Comparison of ENCODE assay signal across 13 mouse cellular contexts in the genomic region with DNA sequence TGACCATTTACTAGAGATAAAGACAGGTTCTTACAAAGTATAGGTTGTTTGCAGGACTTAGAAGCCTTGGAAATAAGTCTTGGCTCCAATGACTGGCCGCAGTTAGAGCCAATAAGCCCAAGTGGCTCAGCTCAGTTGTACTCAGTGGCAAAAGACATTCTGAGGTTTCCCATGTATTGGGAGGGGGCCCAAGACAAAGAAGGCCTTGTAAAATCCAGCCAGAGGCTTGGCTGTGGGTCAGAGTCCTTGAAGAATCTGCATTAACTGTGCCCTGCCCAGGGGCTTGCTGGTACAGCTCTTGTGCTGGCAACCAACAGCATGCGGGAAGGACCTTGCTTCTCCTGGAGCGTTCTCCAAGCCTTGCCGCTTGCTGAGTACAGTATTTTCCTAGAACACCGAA.
DNase-seq lines count a peak whose midpoint lies in the region; ATAC-seq lines count a peak whose summit lies in the region.
"Had no signal": no experiment of that assay in that cellular context is flagged by ENCODE, and none has a peak within 500 bp of the region (broad histone marks: within the 10 kb centered on the region; RNA-seq: fewer than 3 reads in every experiment).

No protein-coding gene starts in this region.

- no peak overlapping the region for H3K4me2 ChIP-seq in hindbrain, embryonic 16.5 days (ENCODE audit: low read length)
- no peak overlapping the region for H3K4me2 ChIP-seq in hindbrain, embryonic 11.5 days (replicated peaks; ENCODE audit: low read depth, low read length)
- H3K4me2 ChIP-seq: embryonic facial prominence, embryonic 12.5 days; neural tube, embryonic 13.5 days had no signal

- no peaks in the 10 kb centered on the region for H3K9me3 ChIP-seq in hindbrain, embryonic 16.5 days (ENCODE audit: control insufficient read depth, low read length)
- no peaks in the 10 kb centered on the region for H3K9me3 ChIP-seq in hindbrain, embryonic 11.5 days (ENCODE audit: control insufficient read depth, low read length)
- H3K9me3 ChIP-seq: embryonic facial prominence, embryonic 12.5 days; neural tube, embryonic 13.5 days had no signal

- ATAC-seq in hindbrain, embryonic 16.5 days: peak; percentile 92
- no peak for ATAC-seq in hindbrain, embryonic 11.5 days (ENCODE audit: low FRiP score)

- no peaks in the 10 kb centered on the region for H3K27me3 ChIP-seq in hindbrain, embryonic 16.5 days (replicated peaks; ENCODE audit: control insufficient read depth, insufficient read depth, low read length)
- no peaks in the 10 kb centered on the region for H3K27me3 ChIP-seq in hindbrain, embryonic 11.5 days (ENCODE audit: control insufficient read depth, insufficient read depth, low read length)
- H3K27me3 ChIP-seq: embryonic facial prominence, embryonic 12.5 days; neural tube, embryonic 13.5 days had no signal

- no peak overlapping the region for H3K9ac ChIP-seq in hindbrain, embryonic 16.5 days (ENCODE audit: low read depth, low read length)
- no peak overlapping the region for H3K9ac ChIP-seq in hindbrain, embryonic 11.5 days (ENCODE audit: low read depth, low read length)
- H3K9ac ChIP-seq: embryonic facial prominence, embryonic 12.5 days; neural tube, embryonic 13.5 days had no signal

- H3K27ac ChIP-seq in hindbrain, embryonic 16.5 days (ENCODE audit: low read depth, low read length): no peak overlapping the region
- H3K27ac ChIP-seq in hindbrain, embryonic 11.5 days (ENCODE audit: low read depth, low read length): no peak overlapping the region
- H3K27ac ChIP-seq: embryonic facial prominence, embryonic 12.5 days; neural tube, embryonic 13.5 days had no signal

- H3K4me3 ChIP-seq in hindbrain, embryonic 16.5 days (ENCODE audit: low read length): no peak overlapping the region
- no peak overlapping the region for H3K4me3 ChIP-seq in hindbrain, embryonic 11.5 days (ENCODE audit: low read depth, low read length)
- H3K4me3 ChIP-seq: embryonic facial prominence, embryonic 12.5 days; neural tube, embryonic 13.5 days had no signal

- DNase-seq in hindbrain, embryonic 11.5 days (ENCODE audit: low spot score): no peak
- DNase-seq in right cerebral cortex, adult 18-20 months: peak; percentile 43
- no peak for DNase-seq in right cerebral cortex, postnatal 14 days
- DNase-seq in layer of hippocampus, adult 8-10 months (ENCODE audit: low spot score in 2 of 2): peak; percentile 55 to 69
- DNase-seq in adipocyte (ENCODE audit: low spot score): no peak
- DNase-seq in kidney, postnatal 4 days: no peak
- DNase-seq: gastrocnemius, postnatal 10 days; kidney, postnatal 36 days; spleen, adult 18-20 months; thymus, adult 18-20 months had no signal

- H3K36me3 ChIP-seq in hindbrain, embryonic 16.5 days (ENCODE audit: control insufficient read depth, insufficient read depth, low read length): no peaks in the 10 kb centered on the region
- H3K36me3 ChIP-seq in hindbrain, embryonic 11.5 days (ENCODE audit: control insufficient read depth, insufficient read depth, low read length): no peaks in the 10 kb centered on the region
- H3K36me3 ChIP-seq: embryonic facial prominence, embryonic 12.5 days; neural tube, embryonic 13.5 days had no signal

- 77% methylated on average over 5 of the region's 5 CpGs for WGBS in hindbrain, embryonic 16.5 days
- WGBS in hindbrain, embryonic 11.5 days: 96% methylated on average over 5 of the region's 5 CpGs

- H3K4me1 ChIP-seq in hindbrain, embryonic 16.5 days (ENCODE audit: control insufficient read depth, insufficient read depth, low read depth, low read length): no peaks in the 10 kb centered on the region
- no peaks in the 10 kb centered on the region for H3K4me1 ChIP-seq in hindbrain, embryonic 11.5 days (replicated peaks; ENCODE audit: control insufficient read depth, insufficient read depth, low read length)
- H3K4me1 ChIP-seq: embryonic facial prominence, embryonic 12.5 days; neural tube, embryonic 13.5 days had no signal

Comparison
In these comparisons a context has a peak if more than half of its experiments do, and no peak if none do; other contexts are left out.
1. DNase-seq: peak in right cerebral cortex, adult 18-20 months (single experiment) and layer of hippocampus, adult 8-10 months (2 of 2); none in hindbrain, embryonic 11.5 days (single experiment), right cerebral cortex, postnatal 14 days (single experiment), adipocyte (single experiment) and kidney, postnatal 4 days (0 of 2).